Comparison of ENCODE assay signal across 24 mouse cellular contexts in the genomic region with DNA sequence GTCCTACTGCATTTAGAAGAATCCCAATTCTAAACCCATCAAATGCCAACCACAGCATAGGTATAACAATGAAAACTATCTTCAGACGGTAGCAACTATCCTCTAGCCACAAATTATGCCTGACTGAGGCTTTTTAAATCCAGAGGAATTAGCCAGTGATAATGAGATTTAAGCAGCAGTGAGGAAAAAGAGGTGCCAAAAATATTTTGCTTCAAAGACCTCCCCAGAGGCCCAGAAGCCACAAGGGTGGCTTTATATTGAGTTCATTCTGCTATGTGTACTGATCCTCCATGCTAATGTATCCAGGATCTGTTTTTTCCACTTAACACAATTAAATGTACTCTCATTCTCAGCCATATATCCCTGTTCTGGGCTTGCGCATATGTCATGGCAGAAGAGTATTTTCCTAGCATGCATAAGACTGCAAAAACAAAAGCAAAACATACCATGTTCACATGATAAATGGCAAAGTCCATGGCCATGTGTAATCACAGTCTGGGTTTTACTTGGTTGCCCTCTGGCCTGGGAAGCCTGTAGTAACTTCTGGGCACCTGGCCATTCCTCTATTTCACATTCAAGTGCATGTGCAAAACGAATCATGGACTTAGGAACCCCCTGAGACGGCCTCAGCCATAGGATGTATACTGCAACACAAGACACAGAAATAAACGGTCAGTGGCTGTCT.
DNase-seq lines count a peak whose midpoint lies in the region; ATAC-seq and TF ChIP-seq lines count a peak whose summit lies in the region.
"Had no signal": no experiment of that assay in that cellular context is flagged by ENCODE, and none has a peak within 500 bp of the region (broad histone marks: within the 10 kb centered on the region; RNA-seq: fewer than 3 reads in every experiment).

No protein-coding gene starts in this region.

- no peak overlapping the region for H3K4me3 ChIP-seq in hindbrain, postnatal 0 days (ENCODE audit: low read length)
- no peak overlapping the region for H3K4me3 ChIP-seq in hindbrain, embryonic 12.5 days
- H3K4me3 ChIP-seq in midbrain, embryonic 10.5 days = no peak overlapping the region
- H3K4me3 ChIP-seq in midbrain, embryonic 11.5 days (ENCODE audit: low read depth, low read length) = no peak overlapping the region
- H3K4me3 ChIP-seq: embryonic facial prominence, embryonic 12.5 days; hindbrain, embryonic 10.5 days; liver, embryonic 13.5 days; lung, embryonic 15.5 days; neural tube, embryonic 13.5 days had no signal

- no peak for TF ChIP-seq POLR2A in brain, embryonic 14.5 days (IDR thresholded peaks at IDR 0.05; ENCODE audit: borderline replicate concordance, extremely low read depth, insufficient read depth, insufficient read length, poor library complexity, severe bottlenecking)

- no peak for TF ChIP-seq CTCF in hindbrain, postnatal 0 days (IDR thresholded peaks at IDR 0.05; ENCODE audit: low read depth)
- TF ChIP-seq CTCF in brain, embryonic 14.5 days (IDR thresholded peaks at IDR 0.05; ENCODE audit: borderline replicate concordance, extremely low read depth, insufficient read depth, insufficient read length) = no peak

- H3K9ac ChIP-seq in hindbrain, postnatal 0 days (replicated peaks; ENCODE audit: low read length) = no peak overlapping the region
- H3K9ac ChIP-seq in hindbrain, embryonic 12.5 days = no peak overlapping the region
- H3K9ac ChIP-seq in midbrain, embryonic 11.5 days (ENCODE audit: low read length) = no peak overlapping the region
- H3K9ac ChIP-seq: embryonic facial prominence, embryonic 12.5 days; liver, embryonic 13.5 days; lung, embryonic 15.5 days; neural tube, embryonic 13.5 days had no signal

- H3K9me3 ChIP-seq in hindbrain, postnatal 0 days (ENCODE audit: low read length) = no peaks in the 10 kb centered on the region
- no peaks in the 10 kb centered on the region for H3K9me3 ChIP-seq in hindbrain, embryonic 12.5 days (replicated peaks)
- H3K9me3 ChIP-seq in midbrain, embryonic 10.5 days (replicated peaks) = no peaks in the 10 kb centered on the region
- H3K9me3 ChIP-seq in midbrain, embryonic 11.5 days (ENCODE audit: control insufficient read depth, low read length) = no peaks in the 10 kb centered on the region
- H3K9me3 ChIP-seq: embryonic facial prominence, embryonic 12.5 days; hindbrain, embryonic 10.5 days; liver, embryonic 13.5 days; lung, embryonic 15.5 days; neural tube, embryonic 13.5 days had no signal

- H3K4me2 ChIP-seq in hindbrain, postnatal 0 days (ENCODE audit: low read depth, low read length) = no peak overlapping the region
- no peak overlapping the region for H3K4me2 ChIP-seq in hindbrain, embryonic 12.5 days (replicated peaks)
- H3K4me2 ChIP-seq in midbrain, embryonic 11.5 days = no peak overlapping the region
- H3K4me2 ChIP-seq: embryonic facial prominence, embryonic 12.5 days; liver, embryonic 13.5 days; lung, embryonic 15.5 days; neural tube, embryonic 13.5 days had no signal

- DNase-seq in hindbrain, postnatal 0 days (ENCODE audit: low spot score) = peak; percentile 8
- DNase-seq in midbrain, embryonic 10.5 days (ENCODE audit: low spot score) = no peak
- no peak for DNase-seq in midbrain, embryonic 11.5 days (ENCODE audit: low spot score, missing footprints)
- DNase-seq in Muller cell, postnatal 12 days (ENCODE audit: inconsistent ontology term) = peak; percentile 62
- peak; percentile 13 for DNase-seq in brain, embryonic 14.5 days (ENCODE audit: low read depth)
- no peak for DNase-seq in right cerebral cortex, adult 2 months (ENCODE audit: low spot score in 2 of 2)
- DNase-seq: B cell, adult 2 months; cerebellum, adult 11-12 months; cerebellum, adult 9-11 months; embryo, embryonic 11 days; gastrocnemius, postnatal 14 days; heart, postnatal 14 days; kidney, adult 2 months; kidney, postnatal 4 days; liver, embryonic 13.5 days; lung, postnatal 36 days had no signal

- no peaks in the 10 kb centered on the region for H3K36me3 ChIP-seq in hindbrain, postnatal 0 days (ENCODE audit: insufficient read depth, low read length)
- no peaks in the 10 kb centered on the region for H3K36me3 ChIP-seq in hindbrain, embryonic 12.5 days
- H3K36me3 ChIP-seq in midbrain, embryonic 10.5 days = no peaks in the 10 kb centered on the region
- H3K36me3 ChIP-seq in midbrain, embryonic 11.5 days (ENCODE audit: control insufficient read depth, insufficient read depth, low read length) = no peaks in the 10 kb centered on the region
- H3K36me3 ChIP-seq: embryonic facial prominence, embryonic 12.5 days; hindbrain, embryonic 10.5 days; liver, embryonic 13.5 days; lung, embryonic 15.5 days; neural tube, embryonic 13.5 days had no signal

- 39% methylated on average over 5 of the region's 5 CpGs for WGBS in hindbrain, postnatal 0 days
- 63% methylated on average over 5 of the region's 5 CpGs for WGBS in hindbrain, embryonic 12.5 days
- WGBS in midbrain, embryonic 10.5 days = 71% methylated on average over 5 of the region's 5 CpGs
- WGBS in midbrain, embryonic 11.5 days = 64% methylated on average over 5 of the region's 5 CpGs

- H3K27ac ChIP-seq in hindbrain, postnatal 0 days = no peak overlapping the region
- H3K27ac ChIP-seq in hindbrain, embryonic 12.5 days = no peak overlapping the region
- H3K27ac ChIP-seq in midbrain, embryonic 10.5 days (replicated peaks) = 0 out of 2 replicates have a peak overlapping the region, but pooled peaks have one; percentile 33
- H3K27ac ChIP-seq in midbrain, embryonic 11.5 days (ENCODE audit: low read depth, low read length) = no peak overlapping the region
- H3K27ac ChIP-seq: embryonic facial prominence, embryonic 12.5 days; hindbrain, embryonic 10.5 days; liver, embryonic 13.5 days; lung, embryonic 15.5 days; neural tube, embryonic 13.5 days had no signal

- H3K4me1 ChIP-seq in hindbrain, postnatal 0 days (ENCODE audit: insufficient read depth, low read length) = no peaks in the 10 kb centered on the region
- H3K4me1 ChIP-seq in hindbrain, embryonic 12.5 days = peaks cover 4% of the 10 kb centered on the region; the same call in 1 of the 2 replicates
- peaks cover 27% of the 10 kb centered on the region for H3K4me1 ChIP-seq in midbrain, embryonic 10.5 days
- peaks cover 4% of the 10 kb centered on the region; the same call in 1 of the 2 replicates for H3K4me1 ChIP-seq in midbrain, embryonic 11.5 days (ENCODE audit: control insufficient read depth, insufficient read depth, low read length)
- H3K4me1 ChIP-seq: embryonic facial prominence, embryonic 12.5 days; liver, embryonic 13.5 days had no signal

- no peaks in the 10 kb centered on the region for H3K27me3 ChIP-seq in hindbrain, postnatal 0 days (ENCODE audit: insufficient read depth, low read length)
- no peaks in the 10 kb centered on the region for H3K27me3 ChIP-seq in hindbrain, embryonic 12.5 days
- H3K27me3 ChIP-seq in midbrain, embryonic 10.5 days (ENCODE audit: low read depth, poor library complexity, severe bottlenecking) = no peaks in the 10 kb centered on the region
- H3K27me3 ChIP-seq in midbrain, embryonic 11.5 days (ENCODE audit: control insufficient read depth, insufficient read depth, low read length) = no peaks in the 10 kb centered on the region
- H3K27me3 ChIP-seq: embryonic facial prominence, embryonic 12.5 days; liver, embryonic 13.5 days; lung, embryonic 15.5 days; neural tube, embryonic 13.5 days had no signal

- ATAC-seq in hindbrain, postnatal 0 days = 0 out of 2 replicates have a peak, but pooled peaks have one; percentile 4
- no peak for ATAC-seq in hindbrain, embryonic 12.5 days (ENCODE audit: low FRiP score)
- ATAC-seq in midbrain, embryonic 11.5 days (ENCODE audit: low FRiP score) = no peak
- no peak for ATAC-seq in monocyte, adult 5-6 weeks (replicated peaks; ENCODE audit: insufficient number of reproducible peaks, low FRiP score, low TSS enrichment, poor library complexity, severe bottlenecking)
- ATAC-seq: forebrain, embryonic 14.5 days; midbrain, embryonic 16.5 days had no signal

Comparison
In these comparisons a context has a peak if more than half of its experiments do, and no peak if none do; other contexts are left out.
1. DNase-seq: peak in hindbrain, postnatal 0 days (single experiment), Muller cell, postnatal 12 days (single experiment) and brain, embryonic 14.5 days (single experiment); none in midbrain, embryonic 10.5 days (single experiment), midbrain, embryonic 11.5 days (single experiment) and right cerebral cortex, adult 2 months (0 of 2).